Mouse (Mus musculus): ENCODE measurements around the gene Olfr1274-ps. TPM values are rescaled to one million over a fixed set of nuclear protein-coding genes. Genes with fewer than 3 reads are reported as not detected.
"Not testable (repeated sequence)": the region's sequence is repeated elsewhere in the genome, so short reads cannot be mapped to it uniquely, and the experiment has no call there.

The Olfr1274-ps gene
- polyA plus RNA-seq, 1 experiment from 2014 or later = not detected

DNA sequence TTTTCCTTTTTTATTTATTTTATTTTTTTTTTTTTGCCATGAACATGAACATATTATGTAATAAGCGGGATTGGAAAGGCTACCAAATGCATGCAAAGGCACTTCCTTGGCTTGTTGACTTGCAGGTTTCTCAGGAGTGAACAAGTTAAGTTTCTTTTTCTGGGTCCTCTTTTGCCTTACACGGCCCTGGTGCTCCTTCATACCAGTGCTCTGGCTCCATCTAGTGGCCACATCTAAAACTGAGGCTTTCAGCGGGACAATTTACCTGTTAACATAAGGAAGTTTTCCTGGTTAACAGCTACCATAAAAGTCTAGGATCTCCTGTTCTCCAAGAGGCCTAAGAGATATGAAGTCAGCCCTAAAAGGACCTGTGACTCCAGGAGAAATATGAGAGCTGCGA is 31.3 kb downstream of the Olfr1274-ps start:
- H3K4me3 ChIP-seq (ENCODE audit: low read length); H3K4me1 ChIP-seq (ENCODE audit: control insufficient read depth, insufficient read depth, low read length); H3K27ac ChIP-seq (ENCODE audit: low read length); H3K9me3 ChIP-seq (ENCODE audit: control insufficient read depth, low read length); H3K27me3 ChIP-seq (replicated peaks; ENCODE audit: control insufficient read depth, insufficient read depth, low read length); H3K4me2 ChIP-seq (ENCODE audit: low read depth, low read length); H3K9ac ChIP-seq (ENCODE audit: low read depth, low read length); H3K36me3 ChIP-seq (ENCODE audit: control insufficient read depth, insufficient read depth, low read length): not testable (repeated sequence)
- no CpG with 5 or more reads among the region's 4 CpGs for WGBS
- peak; percentile 77 for ATAC-seq

DNA sequence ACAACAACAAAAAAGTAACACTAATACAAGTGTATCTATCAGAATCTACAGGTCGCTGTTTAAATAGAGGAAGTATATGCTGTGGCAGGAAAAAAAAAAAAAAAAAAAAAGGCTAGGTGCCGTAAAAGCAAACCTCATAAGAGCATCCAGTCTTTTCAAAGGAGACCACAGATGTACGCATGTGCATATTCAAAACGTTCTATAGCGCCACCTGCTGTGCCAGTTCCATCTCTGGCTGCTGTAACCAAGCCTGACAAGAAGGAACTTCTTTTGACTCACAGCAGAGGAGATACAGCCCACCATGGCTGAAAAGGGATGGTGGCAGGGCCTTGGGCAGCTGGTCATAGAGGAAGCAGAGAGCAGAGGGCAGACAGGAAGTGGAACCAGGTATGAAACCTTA is 39.0 kb downstream of the Olfr1274-ps start:
- not testable (repeated sequence) for H3K27ac ChIP-seq (ENCODE audit: low read length); H3K4me2 ChIP-seq (ENCODE audit: low read depth, low read length); H3K9me3 ChIP-seq (ENCODE audit: control insufficient read depth, low read length); H3K27me3 ChIP-seq (replicated peaks; ENCODE audit: control insufficient read depth, insufficient read depth, low read length); ATAC-seq; H3K4me3 ChIP-seq (ENCODE audit: low read length); H3K9ac ChIP-seq (ENCODE audit: low read depth, low read length); H3K36me3 ChIP-seq (ENCODE audit: control insufficient read depth, insufficient read depth, low read length); H3K4me1 ChIP-seq (ENCODE audit: control insufficient read depth, insufficient read depth, low read length)
- WGBS = 85% methylated on average over 1 of the region's 5 CpGs

DNA sequence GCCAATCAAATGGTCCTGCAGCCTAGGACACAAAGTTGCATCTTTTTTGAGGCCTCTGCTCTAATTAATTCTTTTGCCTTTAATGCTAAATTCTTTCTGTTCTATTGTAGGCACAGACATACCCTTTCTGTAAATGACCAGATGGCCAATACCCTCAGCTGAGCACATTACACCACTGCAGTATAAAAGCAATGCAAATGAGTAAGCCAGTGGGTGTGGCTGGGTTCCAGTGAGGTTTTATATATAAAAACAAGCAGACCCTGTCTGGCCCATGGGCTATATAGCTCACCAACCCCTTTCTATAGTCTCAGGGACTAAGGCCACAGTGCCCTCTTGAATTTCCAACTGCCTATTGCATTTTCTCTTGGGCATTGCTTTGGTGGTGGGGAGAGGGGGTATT is 41.7 kb downstream of the Olfr1274-ps start:
- H3K27ac ChIP-seq (ENCODE audit: low read length); H3K4me1 ChIP-seq (ENCODE audit: control insufficient read depth, insufficient read depth, low read length); H3K9me3 ChIP-seq (ENCODE audit: control insufficient read depth, low read length); H3K4me3 ChIP-seq (ENCODE audit: low read length); H3K36me3 ChIP-seq (ENCODE audit: control insufficient read depth, insufficient read depth, low read length); H3K27me3 ChIP-seq (replicated peaks; ENCODE audit: control insufficient read depth, insufficient read depth, low read length); H3K4me2 ChIP-seq (ENCODE audit: low read depth, low read length); H3K9ac ChIP-seq (ENCODE audit: low read depth, low read length); ATAC-seq: not testable (repeated sequence)

- H3K27me3 ChIP-seq (replicated peaks; ENCODE audit: control insufficient read depth, insufficient read depth, low read length); H3K4me1 ChIP-seq (ENCODE audit: control insufficient read depth, insufficient read depth, low read length); H3K27ac ChIP-seq (ENCODE audit: low read length); H3K9ac ChIP-seq (ENCODE audit: low read depth, low read length); H3K4me2 ChIP-seq (ENCODE audit: low read depth, low read length); H3K4me3 ChIP-seq (ENCODE audit: low read length); H3K36me3 ChIP-seq (ENCODE audit: control insufficient read depth, insufficient read depth, low read length); H3K9me3 ChIP-seq (ENCODE audit: control insufficient read depth, low read length): not testable (repeated sequence)
- peak; percentile 52; the same call in 1 of the 2 replicates for ATAC-seq
- 62% methylated on average over 4 of the region's 4 CpGs for WGBS
Measured at GRCm38 (mm10) chr2:90441811-90442210, 43.3 kb downstream of the Olfr1274-ps start.

GRCm38 (mm10) chr2:90443811-90444210 is 45.3 kb downstream of the Olfr1274-ps start:
- Histone ChIP-seq H3K27me3 (replicated peaks; ENCODE audit: control insufficient read depth, insufficient read depth, low read length) (no peaks in the 10 kb centered on the region), H3K4me1 (ENCODE audit: control insufficient read depth, insufficient read depth, low read length) (no peaks in the 10 kb centered on the region), H3K4me2 (ENCODE audit: low read depth, low read length) (no peak overlapping the region), H3K9ac (ENCODE audit: low read depth, low read length) (no peak overlapping the region), H3K9me3 (ENCODE audit: control insufficient read depth, low read length) (no peaks in the 10 kb centered on the region), H3K36me3 (ENCODE audit: control insufficient read depth, insufficient read depth, low read length) (no peaks in the 10 kb centered on the region), H3K27ac (ENCODE audit: low read length) (no peak overlapping the region), H3K4me3 (ENCODE audit: low read length) (no peak overlapping the region)
- ATAC-seq = no peak
- 72% methylated on average over 5 of the region's 5 CpGs for WGBS

DNA sequence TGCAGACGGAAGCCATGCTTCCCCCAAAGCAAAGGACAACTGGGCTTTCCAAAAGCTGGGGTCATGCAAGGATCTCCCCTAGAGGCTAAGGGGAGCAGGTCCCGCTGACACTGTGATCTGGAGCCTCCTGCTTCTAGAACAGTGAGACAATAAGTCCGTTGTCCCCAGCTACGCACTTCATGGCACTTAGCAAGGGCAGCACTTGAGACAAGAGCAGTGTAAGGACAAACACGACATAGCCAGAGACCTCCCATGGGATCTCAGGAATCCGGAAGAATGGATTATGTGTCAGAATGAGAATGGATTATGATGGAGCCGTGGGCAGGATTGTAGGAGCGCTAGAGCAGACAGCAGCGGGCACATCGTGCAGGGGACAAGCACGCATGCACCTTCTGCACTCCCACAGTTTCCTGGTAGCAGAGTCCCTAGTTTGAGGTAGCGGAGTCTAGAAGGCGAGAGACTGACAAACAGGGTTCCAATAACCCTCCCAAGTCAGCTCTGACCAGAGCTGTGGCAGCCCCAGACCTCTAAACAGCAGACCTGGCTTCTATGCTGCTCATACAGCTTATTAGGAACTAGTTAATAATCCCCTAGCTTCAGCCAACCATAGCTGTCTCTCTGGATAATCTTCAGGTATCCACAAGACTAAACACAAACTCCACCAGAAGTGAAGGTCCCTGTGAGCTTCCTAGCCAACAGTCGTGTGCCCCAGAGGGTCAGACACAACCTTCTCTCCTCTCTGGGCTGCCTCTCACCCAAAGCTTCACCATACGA is 50.7 kb downstream of the Olfr1274-ps start:
- no peaks in the 10 kb centered on the region for H3K9me3 ChIP-seq (ENCODE audit: control insufficient read depth, low read length)
- H3K27me3 ChIP-seq (replicated peaks; ENCODE audit: control insufficient read depth, insufficient read depth, low read length) = no peaks in the 10 kb centered on the region
- H3K9ac ChIP-seq (ENCODE audit: low read depth, low read length) = no peak overlapping the region
- no peak for ATAC-seq
- H3K4me1 ChIP-seq (ENCODE audit: control insufficient read depth, insufficient read depth, low read length) = no peaks in the 10 kb centered on the region
- H3K27ac ChIP-seq (ENCODE audit: low read length) = no peak overlapping the region
- H3K4me2 ChIP-seq (ENCODE audit: low read depth, low read length) = no peak overlapping the region
- H3K36me3 ChIP-seq (ENCODE audit: control insufficient read depth, insufficient read depth, low read length) = peaks cover 11% of the 10 kb centered on the region; the same call in 1 of the 2 replicates
- WGBS = 84% methylated on average over 15 of the region's 15 CpGs
- no peak overlapping the region for H3K4me3 ChIP-seq (ENCODE audit: low read length)

- Histone ChIP-seq H3K36me3 (ENCODE audit: control insufficient read depth, insufficient read depth, low read length) (peaks cover 11% of the 10 kb centered on the region; the same call in 1 of the 2 replicates), H3K27me3 (replicated peaks; ENCODE audit: control insufficient read depth, insufficient read depth, low read length) (no peaks in the 10 kb centered on the region), H3K4me2 (ENCODE audit: low read depth, low read length) (no peak overlapping the region), H3K27ac (ENCODE audit: low read length) (no peak overlapping the region), H3K9me3 (ENCODE audit: control insufficient read depth, low read length) (no peaks in the 10 kb centered on the region), H3K4me1 (ENCODE audit: control insufficient read depth, insufficient read depth, low read length) (no peaks in the 10 kb centered on the region), H3K9ac (ENCODE audit: low read depth, low read length) (no peak overlapping the region), H3K4me3 (ENCODE audit: low read length) (no peak overlapping the region)
- 86% methylated on average over 3 of the region's 3 CpGs for WGBS
- no peak for ATAC-seq
Measured at GRCm38 (mm10) chr2:90452380-90452779, 53.9 kb downstream of the Olfr1274-ps start.

Other genes starting within 250 kb of the Olfr1274-ps start
- not detected in 2 replicates for gene Olfr1270, start 245.6 kb upstream of the Olfr1274-ps start, polyA plus RNA-seq (2015; fragmentation: Nextera tagmentation; extraction: Ambion mirVana)
- gene Olfr1506, start 174.2 kb upstream of the Olfr1274-ps start, polyA plus RNA-seq (2015; fragmentation: Nextera tagmentation; extraction: Ambion mirVana) = not detected in 2 replicates
- gene Olfr142, start 141.1 kb upstream of the Olfr1274-ps start, polyA plus RNA-seq (2015; fragmentation: Nextera tagmentation; extraction: Ambion mirVana) = not detected in 2 replicates
- not detected in 2 replicates for gene Olfr1271, start 127.7 kb upstream of the Olfr1274-ps start, polyA plus RNA-seq (2015; fragmentation: Nextera tagmentation; extraction: Ambion mirVana)
- not detected in 2 replicates for gene Olfr1272, start 105.8 kb upstream of the Olfr1274-ps start, polyA plus RNA-seq (2015; fragmentation: Nextera tagmentation; extraction: Ambion mirVana)
- gene Gm13769, start 76.5 kb upstream of the Olfr1274-ps start, polyA plus RNA-seq (2015; fragmentation: Nextera tagmentation; extraction: Ambion mirVana) = 0.05 TPM in 1 of 2 replicates, not detected in the other
- 3.5 TPM in 2 replicates for gene Ptprj, start 182.0 kb downstream of the Olfr1274-ps start, polyA plus RNA-seq (2015; fragmentation: Nextera tagmentation; extraction: Ambion mirVana)